Comparison of ENCODE assay signal across 20 mouse cellular contexts in genomic region chr5:150937501-150937900, GRCm38 (mm10). TPM values are rescaled to one million over a fixed set of nuclear protein-coding genes. Genes with fewer than 3 reads are reported as not detected.
DNase-seq lines count a peak whose midpoint lies in the region; ATAC-seq lines count a peak whose summit lies in the region.
"Had no signal": no experiment of that assay in that cellular context is flagged by ENCODE, and none has a peak within 500 bp of the region (broad histone marks: within the 10 kb centered on the region; RNA-seq: fewer than 3 reads in every experiment).

No protein-coding gene starts in this region.

- 0 out of 2 replicates have a peak, but pooled peaks have one; percentile 40 for ATAC-seq in limb, embryonic 13.5 days (ENCODE audit: low FRiP score, low read depth)
- ATAC-seq in embryonic facial prominence, embryonic 14.5 days (ENCODE audit: low read depth) = no peak
- ATAC-seq in erythroblast, adult 5-6 weeks (replicated peaks; ENCODE audit: low FRiP score, poor library complexity, severe bottlenecking) = no peak
- ATAC-seq: forebrain, embryonic 16.5 days; hindbrain, embryonic 16.5 days; inflammation-experienced regulatory T-cells, adult 6 months; intestine, postnatal 0 days had no signal

- H3K4me1 ChIP-seq in limb, embryonic 13.5 days = peaks cover 18% of the 10 kb centered on the region
- peaks cover 10% of the 10 kb centered on the region for H3K4me1 ChIP-seq in limb, embryonic 10.5 days
- H3K4me1 ChIP-seq in embryonic facial prominence, embryonic 14.5 days (ENCODE audit: control insufficient read depth, insufficient read depth, low read length) = peaks cover 8% of the 10 kb centered on the region
- H3K4me1 ChIP-seq: forebrain, embryonic 12.5 days; heart, embryonic 10.5 days; hindbrain, embryonic 12.5 days had no signal

- H3K4me3 ChIP-seq in limb, embryonic 13.5 days = no peak overlapping the region
- no peak overlapping the region for H3K4me3 ChIP-seq in limb, embryonic 10.5 days
- H3K4me3 ChIP-seq in embryonic facial prominence, embryonic 14.5 days (ENCODE audit: low read depth, low read length) = no peak overlapping the region
- H3K4me3 ChIP-seq: embryonic facial prominence, embryonic 15.5 days; forebrain, embryonic 12.5 days; heart, embryonic 10.5 days; hindbrain, embryonic 12.5 days had no signal

- H3K4me2 ChIP-seq in limb, embryonic 13.5 days (replicated peaks) = no peak overlapping the region
- H3K4me2 ChIP-seq in embryonic facial prominence, embryonic 14.5 days (ENCODE audit: low read depth, low read length) = no peak overlapping the region
- H3K4me2 ChIP-seq: embryonic facial prominence, embryonic 15.5 days; forebrain, embryonic 12.5 days; hindbrain, embryonic 12.5 days had no signal

- H3K36me3 ChIP-seq in limb, embryonic 13.5 days = no peaks in the 10 kb centered on the region
- H3K36me3 ChIP-seq in limb, embryonic 10.5 days = no peaks in the 10 kb centered on the region
- no peaks in the 10 kb centered on the region for H3K36me3 ChIP-seq in embryonic facial prominence, embryonic 14.5 days (ENCODE audit: control insufficient read depth, insufficient read depth, low read length)
- H3K36me3 ChIP-seq: embryonic facial prominence, embryonic 15.5 days; forebrain, embryonic 12.5 days; heart, embryonic 10.5 days; hindbrain, embryonic 12.5 days had no signal

- 12% methylated on average over 2 of the region's 2 CpGs for WGBS in limb, embryonic 13.5 days
- WGBS in limb, embryonic 10.5 days = 57% methylated on average over 2 of the region's 2 CpGs
- WGBS in embryonic facial prominence, embryonic 14.5 days = 21% methylated on average over 2 of the region's 2 CpGs

- DNase-seq in embryo, embryonic 11 days = peak; percentile 17
- DNase-seq in embryo, embryonic 10 days (ENCODE audit: low spot score) = no peak
- no peak for DNase-seq in limb, embryonic 10.5 days (ENCODE audit: low spot score)
- DNase-seq in embryonic facial prominence, embryonic 14.5 days (ENCODE audit: low spot score) = peak; percentile 12
- DNase-seq in cerebellum, adult 8-10 months = no peak
- DNase-seq: adrenal gland, adult 8-10 months; adrenal gland, postnatal 36 days; cerebellum, postnatal 25 days; heart, postnatal 4 days had no signal

- no peaks in the 10 kb centered on the region for H3K9me3 ChIP-seq in limb, embryonic 13.5 days
- no peaks in the 10 kb centered on the region for H3K9me3 ChIP-seq in limb, embryonic 10.5 days (replicated peaks)
- H3K9me3 ChIP-seq in embryonic facial prominence, embryonic 14.5 days (ENCODE audit: control insufficient read depth, low read length) = no peaks in the 10 kb centered on the region
- H3K9me3 ChIP-seq: embryonic facial prominence, embryonic 15.5 days; forebrain, embryonic 12.5 days; heart, embryonic 10.5 days; hindbrain, embryonic 12.5 days had no signal

- H3K9ac ChIP-seq in limb, embryonic 13.5 days = no peak overlapping the region
- no peak overlapping the region for H3K9ac ChIP-seq in embryonic facial prominence, embryonic 14.5 days (ENCODE audit: low read depth, low read length)
- H3K9ac ChIP-seq: embryonic facial prominence, embryonic 15.5 days; forebrain, embryonic 12.5 days; hindbrain, embryonic 12.5 days had no signal

- no peak overlapping the region for H3K27ac ChIP-seq in limb, embryonic 13.5 days
- no peak overlapping the region for H3K27ac ChIP-seq in limb, embryonic 10.5 days
- H3K27ac ChIP-seq in embryonic facial prominence, embryonic 14.5 days (replicated peaks; ENCODE audit: low read depth, low read length) = no peak overlapping the region
- H3K27ac ChIP-seq: embryonic facial prominence, embryonic 15.5 days; forebrain, embryonic 12.5 days; heart, embryonic 10.5 days; hindbrain, embryonic 12.5 days had no signal

- peaks cover 15% of the 10 kb centered on the region for H3K27me3 ChIP-seq in limb, embryonic 13.5 days
- H3K27me3 ChIP-seq in limb, embryonic 10.5 days (ENCODE audit: low read depth, poor library complexity, severe bottlenecking) = no peaks in the 10 kb centered on the region
- no peaks in the 10 kb centered on the region for H3K27me3 ChIP-seq in embryonic facial prominence, embryonic 14.5 days (replicated peaks; ENCODE audit: control insufficient read depth, insufficient read depth, low read length)
- H3K27me3 ChIP-seq: embryonic facial prominence, embryonic 15.5 days; forebrain, embryonic 12.5 days; hindbrain, embryonic 12.5 days had no signal

RNA-seq across cellular contexts. Expression of gene Kl, which starts 14.9 kb away (rescaled TPM):
- polyA plus RNA-seq in limb, embryonic 13.5 days (2015; fragmentation: Nextera tagmentation; extraction: Ambion mirVana) = 0.18 and 0.23 TPM in 2 replicates
- 0.04 TPM in 1 of 2 replicates, not detected in the other for polyA plus RNA-seq in limb, embryonic 10.5 days (2016; fragmentation: Nextera tagmentation; extraction: Ambion mirVana)
- polyA plus RNA-seq in embryonic facial prominence, embryonic 14.5 days (2014; fragmentation: Nextera tagmentation; extraction: Ambion mirVana) = 0.37 and 0.42 TPM in 2 replicates
- total RNA-seq in erythroblast, adult 5-6 weeks (2015; ENCODE audit: low replicate concordance) = 0.21 TPM in 1 of 2 replicates, not detected in the other
- total RNA-seq in erythroblast, adult 5-6 weeks (2017; ENCODE audit: low replicate concordance) = not detected in 2 replicates
- total RNA-seq: CH12.LX had no signal
- polyA plus RNA-seq: inflammation-experienced regulatory T-cells, adult 6 months had no signal

Comparison
In these comparisons a context has a peak if more than half of its experiments do, and no peak if none do; other contexts are left out.
1. DNase-seq: peak in embryo, embryonic 11 days (single experiment) and embryonic facial prominence, embryonic 14.5 days (single experiment); none in embryo, embryonic 10 days (single experiment), limb, embryonic 10.5 days (single experiment) and cerebellum, adult 8-10 months (single experiment).